Mouse (Mus musculus) embryonic fibroblast, embryonic 13.5 days (primary cell): ENCODE results near the gene Fat1. TPM values are rescaled to one million over a fixed set of nuclear protein-coding genes. Genes with fewer than 3 reads are reported as not detected.

Source experiments
- H3K27ac ChIP-seq: 2 replicates; pipeline ENCODE4 v1.5.1; 2012; ENCODE audit warnings: low read length, control low read depth, inconsistent platforms; ENCODE audit not compliant: insufficient read depth
- H3K4me1 ChIP-seq: 2 replicates; pipeline ENCODE4 v1.6.1; 2011; ENCODE audit warnings: low read length; ENCODE audit not compliant: control insufficient read depth, insufficient read depth
- H3K4me3 ChIP-seq: 2 replicates; pipeline ENCODE4 v1.5.1; 2011; ENCODE audit warnings: mild to moderate bottlenecking, control low read depth, low read length; ENCODE audit not compliant: insufficient read depth
- CTCF ChIP-seq: IDR thresholded peaks from 2 replicates; pipeline ENCODE4 v1.5.1; 2011; ENCODE audit warnings: mild to moderate bottlenecking, control low read depth, low read length, moderate library complexity, borderline replicate concordance; ENCODE audit not compliant: insufficient read depth
- POLR2A ChIP-seq: IDR thresholded peaks from 2 replicates; pipeline ENCODE4 v1.6.1; 2011; ENCODE audit warnings: low read depth, mild to moderate bottlenecking, control low read depth, low read length, moderate library complexity
- polyA plus RNA-seq: library from polyadenylated mRNA; stranded (reverse); fragments of >200 nt; gene quantifications from 2 replicates; pipeline ENCODE4 v1.2.4, GENCODE M21; 2011; ENCODE audit warnings: low read depth; ENCODE audit not compliant: missing spikeins, insufficient read length

The Fat1 gene
- polyA plus RNA-seq, 1 experiment, result 245 TPM

GRCm38 (mm10) chr8:44960906-44961305 lies 25.7 kb downstream of the Fat1 start:
- Histone ChIP-seq H3K4me3 (no peak overlapping the region), H3K4me1 (peaks cover 18% of the 10 kb centered on the region), H3K27ac (peak overlapping the region; percentile 43)
- no peak for TF ChIP-seq POLR2A
- no peak for TF ChIP-seq CTCF

DNA sequence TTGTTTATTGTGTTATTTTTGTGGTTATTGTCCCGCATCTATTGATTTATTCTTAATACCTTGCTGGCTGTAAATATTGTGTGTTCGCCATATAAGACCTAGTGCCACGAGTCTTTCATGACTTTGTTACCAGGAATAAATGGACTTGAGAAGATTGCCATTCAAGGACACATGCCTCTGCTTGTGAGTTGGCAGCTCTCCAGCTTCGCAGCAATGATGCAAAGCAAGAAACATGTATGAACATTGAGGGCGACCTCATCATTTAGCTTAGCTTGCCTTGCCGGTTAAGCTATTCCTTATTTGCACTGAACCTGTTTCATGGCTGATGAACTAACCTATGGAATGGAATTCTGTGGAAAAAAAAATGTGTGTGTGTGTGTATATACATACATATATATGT lies 26.2 kb downstream of the Fat1 start:
- peaks cover 20% of the 10 kb centered on the region for H3K4me1 ChIP-seq

DNA sequence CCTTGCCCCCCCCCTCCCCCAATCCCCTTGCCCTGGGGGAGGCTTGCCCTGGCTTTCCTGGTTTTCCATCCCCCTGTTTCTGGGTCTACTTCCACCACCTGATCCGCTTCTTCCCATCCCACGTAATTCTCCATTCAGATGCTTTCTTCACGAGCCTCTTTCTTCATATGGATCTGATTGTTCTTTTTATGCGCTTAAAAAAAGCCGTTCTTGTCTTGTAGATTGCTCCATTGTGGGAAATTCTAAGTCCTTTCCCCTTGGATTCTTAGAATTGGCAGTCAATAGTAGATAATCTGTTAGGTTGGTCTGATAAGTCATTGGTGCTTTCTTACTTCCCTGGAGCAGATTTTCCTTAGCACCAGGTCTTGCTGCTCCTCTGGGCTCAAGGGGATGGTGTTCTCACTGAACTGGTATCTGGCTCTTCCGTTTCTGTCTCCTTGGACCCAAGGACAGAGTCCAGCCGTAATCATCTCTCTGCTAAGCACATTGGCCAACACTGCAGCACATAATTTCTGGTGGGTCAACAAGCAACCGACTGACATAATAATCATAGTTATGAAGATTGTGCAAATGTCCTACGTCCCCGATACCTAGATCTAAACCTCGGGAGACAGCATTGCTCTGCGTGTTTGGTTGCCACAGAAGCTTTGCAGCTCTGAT lies 27.5 kb downstream of the Fat1 start:
- peaks cover 20% of the 10 kb centered on the region for H3K4me1 ChIP-seq
- no peak overlapping the region for H3K4me3 ChIP-seq
- H3K27ac ChIP-seq, result no peak overlapping the region
- TF ChIP-seq CTCF (no peak), POLR2A (no peak)

More for the DNA sequence above, 26.2 kb downstream of the Fat1 start:
- Histone ChIP-seq H3K27ac (no peak overlapping the region), H3K4me3 (no peak overlapping the region)
- TF ChIP-seq CTCF, result no peak
- no peak for TF ChIP-seq POLR2A

DNA sequence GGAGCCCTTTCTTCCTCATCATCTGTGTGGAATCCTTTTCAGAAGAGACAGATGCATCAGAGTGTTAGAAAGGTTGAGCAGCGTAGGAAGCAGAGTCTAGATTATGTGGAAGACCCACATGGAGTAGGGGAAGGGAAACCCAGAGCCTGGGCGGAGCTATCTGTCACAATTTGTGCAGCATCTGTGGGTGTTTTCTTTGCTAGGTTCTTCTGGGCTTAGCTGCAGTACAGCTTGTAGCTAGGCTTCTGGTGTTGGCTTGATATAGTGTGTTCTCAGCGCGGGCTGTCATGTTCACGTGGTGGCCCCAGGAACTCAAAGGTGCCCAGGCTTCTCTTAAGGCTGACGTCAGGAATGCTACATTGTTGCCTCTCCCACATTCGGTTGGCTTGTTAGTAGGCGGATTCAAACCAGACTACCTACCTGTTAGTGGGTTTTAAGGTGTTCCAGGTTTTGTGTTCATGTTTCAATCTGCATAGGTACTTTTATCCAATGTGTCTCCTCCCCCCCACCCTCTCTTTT lies 32.3 kb downstream of the Fat1 start:
- peaks cover 17% of the 10 kb centered on the region for H3K4me1 ChIP-seq
- H3K27ac ChIP-seq, result no peak overlapping the region
- TF ChIP-seq CTCF, result no peak
- no peak for TF ChIP-seq POLR2A
- H3K4me3 ChIP-seq, result no peak overlapping the region

- Histone ChIP-seq H3K4me3 (no peak overlapping the region), H3K27ac (peak overlapping the region; percentile 6; the same call in 1 of the 2 replicates), H3K4me1 (peaks cover 32% of the 10 kb centered on the region)
- TF ChIP-seq POLR2A (no peak), CTCF (no peak)
These were observed 34.8 kb downstream of the Fat1 start for GRCm38 (mm10) chr8:44970093-44970492.

GRCm38 (mm10) chr8:44971346-44971745 lies 36.1 kb downstream of the Fat1 start:
- Histone ChIP-seq H3K27ac (peak overlapping the region; percentile 48), H3K4me1 (peaks cover 32% of the 10 kb centered on the region), H3K4me3 (no peak overlapping the region)
- TF ChIP-seq CTCF, result no peak
- no peak for TF ChIP-seq POLR2A

GRCm38 (mm10) chr8:44971964-44972363 lies 36.7 kb downstream of the Fat1 start:
- H3K4me3 ChIP-seq, result no peak overlapping the region
- no peak for TF ChIP-seq CTCF
- no peak for TF ChIP-seq POLR2A
- peak overlapping the region; percentile 34 for H3K27ac ChIP-seq
- H3K4me1 ChIP-seq, result peaks cover 32% of the 10 kb centered on the region

- Histone ChIP-seq H3K27ac (peak overlapping the region; percentile 12; the same call in 1 of the 2 replicates), H3K4me1 (peaks cover 39% of the 10 kb centered on the region)
These were observed 39.9 kb downstream of the Fat1 start for GRCm38 (mm10) chr8:44975113-44975512.

DNA sequence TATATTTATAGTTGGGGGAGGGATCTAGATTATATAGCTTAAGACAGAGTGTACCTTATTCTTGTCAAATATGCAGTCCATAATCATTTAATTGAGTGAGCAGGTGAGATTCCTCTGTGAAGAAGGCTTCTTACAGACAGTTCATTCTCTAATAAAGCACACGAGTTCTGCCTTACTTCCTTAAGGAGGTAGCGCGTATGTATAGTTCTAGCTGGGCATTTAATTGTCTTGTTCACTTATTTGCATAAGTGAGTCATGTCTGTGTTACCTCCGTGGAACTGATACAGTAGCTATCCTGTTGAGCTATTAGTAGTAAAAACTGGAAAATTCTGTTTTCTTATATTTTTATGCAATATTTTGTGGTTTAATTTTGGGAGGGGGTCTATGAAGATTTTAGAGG lies 40.4 kb downstream of the Fat1 start:
- no peak overlapping the region for H3K4me3 ChIP-seq
- no peak overlapping the region for H3K27ac ChIP-seq
- peaks cover 42% of the 10 kb centered on the region for H3K4me1 ChIP-seq
- TF ChIP-seq CTCF, result no peak
- TF ChIP-seq POLR2A, result no peak

More at GRCm38 (mm10) chr8:44975113-44975512, 39.9 kb downstream of the Fat1 start:
- H3K4me3 ChIP-seq, result no peak overlapping the region
- TF ChIP-seq CTCF (no peak), POLR2A (no peak)

GRCm38 (mm10) chr8:44978622-44979021 lies 43.4 kb downstream of the Fat1 start:
- peak overlapping the region; percentile 93 for H3K27ac ChIP-seq
- TF ChIP-seq CTCF (no peak), POLR2A (no peak)
- H3K4me1 ChIP-seq, result peaks cover 32% of the 10 kb centered on the region
- no peak overlapping the region for H3K4me3 ChIP-seq

DNA sequence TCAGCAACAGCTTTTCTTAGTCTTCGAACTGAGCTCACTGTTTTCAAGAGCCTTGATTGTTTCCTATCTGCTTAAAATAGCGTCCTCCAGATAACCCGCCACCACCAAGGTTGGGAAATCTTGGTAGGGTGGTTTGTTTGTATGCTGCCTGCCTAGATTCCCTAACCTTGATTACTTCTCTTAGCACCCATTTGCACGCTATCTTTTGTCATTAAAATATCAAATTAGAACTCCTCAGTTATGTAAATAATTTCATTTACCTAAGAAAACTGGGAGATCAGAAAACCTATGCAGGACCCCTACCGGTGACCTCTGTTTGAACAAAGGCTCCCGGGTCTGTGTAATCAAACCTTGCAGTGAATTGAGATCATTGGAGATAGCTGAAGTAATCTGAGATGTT lies 44.0 kb downstream of the Fat1 start:
- TF ChIP-seq POLR2A (no peak), CTCF (no peak)
- Histone ChIP-seq H3K4me3 (no peak overlapping the region), H3K27ac (peak overlapping the region; percentile 93), H3K4me1 (peaks cover 31% of the 10 kb centered on the region)
